Mouse (Mus musculus): ENCODE data around the gene Efnb3. TPM values are rescaled to one million over a fixed set of nuclear protein-coding genes. Genes with fewer than 3 reads are reported as not detected.
"Not testable (repeated sequence)": the region's sequence is repeated elsewhere in the genome, so short reads cannot be mapped to it uniquely, and the experiment has no call there.

Efnb3 gene
- polyA plus RNA-seq, 1 experiment from 2014 or later: 104 TPM

DNA sequence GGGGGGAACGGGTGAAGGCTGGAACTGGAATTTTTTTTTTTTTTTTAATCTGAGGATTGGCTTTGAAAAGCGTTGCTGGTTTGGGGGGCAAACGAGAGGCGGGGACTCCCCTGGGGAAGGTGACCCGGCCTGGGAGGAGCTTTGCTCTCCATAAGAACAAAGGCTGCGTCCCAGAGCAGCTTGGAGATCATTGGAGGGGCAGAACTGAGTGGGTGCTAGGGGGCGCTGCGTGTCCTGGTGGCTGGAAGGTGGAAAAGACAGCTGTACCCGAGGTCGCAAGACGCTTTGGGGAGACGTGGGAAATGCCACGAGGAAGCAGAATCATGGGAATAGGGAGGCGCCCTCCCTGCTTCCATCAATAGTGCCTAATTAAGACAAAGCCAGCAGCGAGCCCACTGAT is 12.9 kb downstream of the Efnb3 start:
- peak overlapping the region; percentile 95 for H3K27ac ChIP-seq (ENCODE audit: low read depth, low read length)
- peak overlapping the region; percentile 94 for H3K4me2 ChIP-seq (ENCODE audit: low read length)
- peak; percentile 5; the same call in 1 of the 2 replicates for ATAC-seq
- H3K4me1 ChIP-seq (ENCODE audit: control insufficient read depth, insufficient read depth, low read depth, low read length): peaks cover 41% of the 10 kb centered on the region
- WGBS: 4% methylated on average over 15 of the region's 15 CpGs
- H3K4me3 ChIP-seq (ENCODE audit: low read length): peak overlapping the region; percentile 54
- H3K27me3 ChIP-seq (replicated peaks; ENCODE audit: control insufficient read depth, insufficient read depth, low read length): no peaks in the 10 kb centered on the region
- no peaks in the 10 kb centered on the region for H3K9me3 ChIP-seq (ENCODE audit: control insufficient read depth, low read length)
- H3K36me3 ChIP-seq (ENCODE audit: control insufficient read depth, insufficient read depth, low read length): no peaks in the 10 kb centered on the region
- peak overlapping the region; percentile 74 for H3K9ac ChIP-seq (ENCODE audit: low read depth, low read length)

GRCm38 (mm10) chr11:69546423-69547053 is 13.5 kb downstream of the Efnb3 start:
- peak; percentile 79 for ATAC-seq

GRCm38 (mm10) chr11:69545957-69546356 is 14.0 kb downstream of the Efnb3 start:
- 12% methylated on average over 7 of the region's 7 CpGs for WGBS
- peak overlapping the region; percentile 74 for H3K9ac ChIP-seq (ENCODE audit: low read depth, low read length)
- no peaks in the 10 kb centered on the region for H3K36me3 ChIP-seq (ENCODE audit: control insufficient read depth, insufficient read depth, low read length)
- no peaks in the 10 kb centered on the region for H3K9me3 ChIP-seq (ENCODE audit: control insufficient read depth, low read length)
- peak; percentile 9; the same call in 1 of the 2 replicates for ATAC-seq
- no peaks in the 10 kb centered on the region for H3K27me3 ChIP-seq (replicated peaks; ENCODE audit: control insufficient read depth, insufficient read depth, low read length)
- H3K4me2 ChIP-seq (ENCODE audit: low read length): peak overlapping the region; percentile 94
- peaks cover 41% of the 10 kb centered on the region for H3K4me1 ChIP-seq (ENCODE audit: control insufficient read depth, insufficient read depth, low read depth, low read length)
- H3K4me3 ChIP-seq (ENCODE audit: low read length): peak overlapping the region; percentile 54
- peak overlapping the region; percentile 95 for H3K27ac ChIP-seq (ENCODE audit: low read depth, low read length)

More at GRCm38 (mm10) chr11:69546423-69547053, 13.5 kb downstream of the Efnb3 start:
- Histone ChIP-seq H3K36me3 (ENCODE audit: control insufficient read depth, insufficient read depth, low read length) (no peaks in the 10 kb centered on the region), H3K4me2 (ENCODE audit: low read length) (peak overlapping the region; percentile 94), H3K9me3 (ENCODE audit: control insufficient read depth, low read length) (no peaks in the 10 kb centered on the region), H3K9ac (ENCODE audit: low read depth, low read length) (peak overlapping the region; percentile 74), H3K4me3 (ENCODE audit: low read length) (peak overlapping the region; percentile 54), H3K27me3 (replicated peaks; ENCODE audit: control insufficient read depth, insufficient read depth, low read length) (no peaks in the 10 kb centered on the region), H3K27ac (ENCODE audit: low read depth, low read length) (peak overlapping the region; percentile 95), H3K4me1 (ENCODE audit: control insufficient read depth, insufficient read depth, low read depth, low read length) (peaks cover 41% of the 10 kb centered on the region)
- under 1% methylated on average over 44 of the region's 44 CpGs for WGBS

- Histone ChIP-seq H3K4me1 (ENCODE audit: control insufficient read depth, insufficient read depth, low read depth, low read length) (peaks cover 34% of the 10 kb centered on the region), H3K9me3 (ENCODE audit: control insufficient read depth, low read length) (no peaks in the 10 kb centered on the region), H3K27ac (ENCODE audit: low read depth, low read length) (peak overlapping the region; percentile 66), H3K9ac (ENCODE audit: low read depth, low read length) (no peak overlapping the region), H3K36me3 (ENCODE audit: control insufficient read depth, insufficient read depth, low read length) (no peaks in the 10 kb centered on the region), H3K4me3 (ENCODE audit: low read length) (no peak overlapping the region; the same call in 1 of the 2 replicates), H3K27me3 (replicated peaks; ENCODE audit: control insufficient read depth, insufficient read depth, low read length) (no peaks in the 10 kb centered on the region), H3K4me2 (ENCODE audit: low read length) (peak overlapping the region; percentile 7; the same call in 1 of the 2 replicates)
- no peak for ATAC-seq
- WGBS: 12% methylated on average over 3 of the region's 3 CpGs
These were observed 16.4 kb downstream of the Efnb3 start for GRCm38 (mm10) chr11:69543598-69543997.

DNA sequence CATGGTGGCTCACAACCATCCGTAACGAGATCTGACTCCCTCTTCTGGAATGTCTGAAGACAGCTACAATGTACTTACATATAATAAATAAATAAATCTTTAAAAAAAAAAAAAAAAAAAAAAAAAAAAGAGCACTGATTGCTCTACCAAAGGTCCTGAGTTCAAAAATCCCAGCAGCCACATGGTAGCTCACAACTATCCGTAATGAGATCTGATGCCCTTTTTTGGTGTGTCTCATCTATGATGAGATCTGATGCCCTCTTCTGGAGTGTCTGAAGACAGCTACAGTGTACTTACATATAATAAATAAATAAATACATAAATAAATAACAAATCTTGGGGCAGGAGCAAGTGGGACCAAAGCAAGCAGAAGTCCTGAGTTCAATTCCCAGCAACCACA is 18.3 kb downstream of the Efnb3 start:
- 81% methylated on average over 1 of the region's 3 CpGs for WGBS
- H3K9ac ChIP-seq (ENCODE audit: low read depth, low read length); H3K27me3 ChIP-seq (replicated peaks; ENCODE audit: control insufficient read depth, insufficient read depth, low read length); H3K4me2 ChIP-seq (ENCODE audit: low read length); ATAC-seq; H3K27ac ChIP-seq (ENCODE audit: low read depth, low read length); H3K4me3 ChIP-seq (ENCODE audit: low read length); H3K9me3 ChIP-seq (ENCODE audit: control insufficient read depth, low read length); H3K36me3 ChIP-seq (ENCODE audit: control insufficient read depth, insufficient read depth, low read length): not testable (repeated sequence)
- peaks cover 18% of the 10 kb centered on the region for H3K4me1 ChIP-seq (ENCODE audit: control insufficient read depth, insufficient read depth, low read depth, low read length)

DNA sequence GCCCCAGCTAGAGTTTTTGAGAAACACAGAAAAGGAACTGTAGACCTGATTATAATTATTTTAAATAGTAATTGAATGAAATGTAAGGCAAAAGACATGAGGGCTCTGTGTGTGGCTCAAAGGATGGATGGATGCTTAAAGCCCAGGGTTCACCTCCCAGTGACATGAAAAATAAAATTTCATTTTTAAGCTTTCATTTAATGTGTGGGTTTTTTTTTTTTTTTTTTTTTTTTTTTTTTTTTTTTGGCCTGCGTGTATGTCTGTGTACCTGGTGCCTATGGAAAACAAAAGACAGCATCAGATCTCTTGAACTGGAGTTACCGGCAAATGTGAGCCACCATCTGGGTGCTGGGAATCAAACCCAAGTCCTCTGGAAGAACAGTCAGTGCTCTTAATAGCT is 19.3 kb downstream of the Efnb3 start:
- no peaks in the 10 kb centered on the region for H3K27me3 ChIP-seq (replicated peaks; ENCODE audit: control insufficient read depth, insufficient read depth, low read length)
- no peaks in the 10 kb centered on the region for H3K9me3 ChIP-seq (ENCODE audit: control insufficient read depth, low read length)
- WGBS: 98% methylated on average over 2 of the region's 2 CpGs
- H3K9ac ChIP-seq (ENCODE audit: low read depth, low read length): no peak overlapping the region
- H3K4me3 ChIP-seq (ENCODE audit: low read length): no peak overlapping the region
- no peak for ATAC-seq
- H3K4me1 ChIP-seq (ENCODE audit: control insufficient read depth, insufficient read depth, low read depth, low read length): peaks cover 15% of the 10 kb centered on the region
- H3K36me3 ChIP-seq (ENCODE audit: control insufficient read depth, insufficient read depth, low read length): no peaks in the 10 kb centered on the region
- no peak overlapping the region for H3K4me2 ChIP-seq (ENCODE audit: low read length)
- no peak overlapping the region for H3K27ac ChIP-seq (ENCODE audit: low read depth, low read length)

GRCm38 (mm10) chr11:69534990-69535389 is 25.0 kb downstream of the Efnb3 start:
- H3K9ac ChIP-seq (ENCODE audit: low read depth, low read length): no peak overlapping the region
- H3K4me1 ChIP-seq (ENCODE audit: control insufficient read depth, insufficient read depth, low read depth, low read length): no peaks in the 10 kb centered on the region
- ATAC-seq: no peak
- H3K27me3 ChIP-seq (replicated peaks; ENCODE audit: control insufficient read depth, insufficient read depth, low read length): no peaks in the 10 kb centered on the region
- no peak overlapping the region for H3K4me3 ChIP-seq (ENCODE audit: low read length)
- no peak overlapping the region for H3K27ac ChIP-seq (ENCODE audit: low read depth, low read length)
- 78% methylated on average over 1 of the region's 1 CpGs for WGBS
- H3K9me3 ChIP-seq (ENCODE audit: control insufficient read depth, low read length): no peaks in the 10 kb centered on the region
- H3K36me3 ChIP-seq (ENCODE audit: control insufficient read depth, insufficient read depth, low read length): no peaks in the 10 kb centered on the region
- H3K4me2 ChIP-seq (ENCODE audit: low read length): no peak overlapping the region

- no peaks in the 10 kb centered on the region for H3K9me3 ChIP-seq (ENCODE audit: control insufficient read depth, low read length)
- no peak for ATAC-seq
- no peaks in the 10 kb centered on the region for H3K27me3 ChIP-seq (replicated peaks; ENCODE audit: control insufficient read depth, insufficient read depth, low read length)
- H3K36me3 ChIP-seq (ENCODE audit: control insufficient read depth, insufficient read depth, low read length): no peaks in the 10 kb centered on the region
- no peak overlapping the region for H3K4me2 ChIP-seq (ENCODE audit: low read length)
- no peak overlapping the region for H3K9ac ChIP-seq (ENCODE audit: low read depth, low read length)
- H3K4me1 ChIP-seq (ENCODE audit: control insufficient read depth, insufficient read depth, low read depth, low read length): peaks cover 5% of the 10 kb centered on the region; the same call in 1 of the 2 replicates
- no peak overlapping the region for H3K4me3 ChIP-seq (ENCODE audit: low read length)
- WGBS: 83% methylated on average over 7 of the region's 7 CpGs
- no peak overlapping the region for H3K27ac ChIP-seq (ENCODE audit: low read depth, low read length)
These were observed 27.4 kb downstream of the Efnb3 start for GRCm38 (mm10) chr11:69532480-69533150.

DNA sequence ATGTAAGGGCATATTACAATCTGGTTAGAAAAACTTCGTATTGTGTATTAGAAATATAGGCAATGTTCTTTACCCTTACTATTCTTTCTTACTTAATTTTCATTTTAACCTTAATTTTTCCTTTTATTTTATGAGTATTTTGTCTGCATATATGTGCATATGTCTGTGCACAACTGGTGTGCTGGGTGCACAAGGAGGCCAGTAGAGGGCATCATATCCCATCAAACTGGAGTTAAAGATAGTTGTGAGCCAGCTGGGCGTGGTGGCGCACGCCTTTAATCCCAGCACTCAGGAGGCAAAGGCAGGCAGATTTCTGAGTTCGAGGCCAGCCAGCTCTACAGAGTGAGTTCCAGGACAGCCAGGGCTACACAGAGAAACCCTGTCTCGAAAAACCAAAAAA is 29.2 kb downstream of the Efnb3 start:
- H3K27me3 ChIP-seq (replicated peaks; ENCODE audit: control insufficient read depth, insufficient read depth, low read length); H3K4me2 ChIP-seq (ENCODE audit: low read length); ATAC-seq; H3K9me3 ChIP-seq (ENCODE audit: control insufficient read depth, low read length); H3K27ac ChIP-seq (ENCODE audit: low read depth, low read length); H3K9ac ChIP-seq (ENCODE audit: low read depth, low read length); H3K4me3 ChIP-seq (ENCODE audit: low read length); H3K36me3 ChIP-seq (ENCODE audit: control insufficient read depth, insufficient read depth, low read length): not testable (repeated sequence)
- peaks cover 12% of the 10 kb centered on the region; the same call in 1 of the 2 replicates for H3K4me1 ChIP-seq (ENCODE audit: control insufficient read depth, insufficient read depth, low read depth, low read length)
- WGBS: 89% methylated on average over 6 of the region's 6 CpGs
